Mouse (Mus musculus) megakaryocyte, embryonic 14.5 days (primary cell): ENCODE measurements around the gene Olfr473.

Experiments
- FLI1 ChIP-seq: IDR thresholded peaks from 2 replicates; pipeline ENCODE4 v1.6.1; 2012; ENCODE audit warnings: low read length, inconsistent platforms, mixed read lengths
- GATA1 ChIP-seq: IDR thresholded peaks from 3 replicates; pipeline ENCODE4 v1.6.1; 2012; ENCODE audit warnings: mixed read lengths, low read length, inconsistent platforms, borderline replicate concordance

GRCm38 (mm10) chr7:107930146-107930545 is at the start of gene Olfr473:
- TF ChIP-seq GATA1 (no peak), FLI1 (no peak)
